Mouse (Mus musculus) c-Kit-positive CD71-negative TER-119-negative erythroid progenitor cells, embryonic 14.5 days (primary cell): ENCODE data around the gene Ccser1.
"Not testable (repeated sequence)": the region's sequence is repeated elsewhere in the genome, so short reads cannot be mapped to it uniquely, and the experiment has no call there.

ENCODE experiments used
- DNase-seq: peaks from one replicate; pipeline ENCODE4 v3.0.0-alpha.2; 2013; ENCODE audit warnings: low read depth

The Ccser1 gene

GRCm38 (mm10) chr6:61729065-61729464 lies 548.9 kb downstream of the Ccser1 start:
- no peak for DNase-seq

GRCm38 (mm10) chr6:61730088-61730880 lies 550.2 kb downstream of the Ccser1 start:
- DNase-seq: no peak

GRCm38 (mm10) chr6:61746346-61746745 lies 566.2 kb downstream of the Ccser1 start:
- DNase-seq: no peak

GRCm38 (mm10) chr6:61762135-61762534 lies 582.0 kb downstream of the Ccser1 start:
- DNase-seq: no peak

GRCm38 (mm10) chr6:61763379-61763778 lies 583.3 kb downstream of the Ccser1 start:
- no peak for DNase-seq

DNA sequence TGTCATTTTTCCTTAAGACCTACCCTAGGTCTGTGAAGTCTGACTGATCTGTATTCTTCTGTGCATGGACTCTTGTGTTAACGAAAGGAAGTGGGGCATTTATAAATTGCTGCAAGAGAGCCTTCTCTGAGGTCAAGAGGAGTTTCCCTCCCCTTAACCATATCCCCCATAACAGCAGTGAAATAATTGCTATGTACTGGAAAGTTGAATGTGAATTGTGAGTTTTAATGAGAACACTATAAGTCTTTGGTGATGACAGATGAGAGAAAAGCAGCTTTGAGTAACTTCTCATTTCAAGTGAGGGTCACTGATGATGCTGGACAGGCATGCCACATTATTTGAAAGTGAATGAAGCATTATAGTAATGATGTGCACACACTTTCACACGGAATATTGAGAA lies 585.7 kb downstream of the Ccser1 start:
- DNase-seq: no peak

DNA sequence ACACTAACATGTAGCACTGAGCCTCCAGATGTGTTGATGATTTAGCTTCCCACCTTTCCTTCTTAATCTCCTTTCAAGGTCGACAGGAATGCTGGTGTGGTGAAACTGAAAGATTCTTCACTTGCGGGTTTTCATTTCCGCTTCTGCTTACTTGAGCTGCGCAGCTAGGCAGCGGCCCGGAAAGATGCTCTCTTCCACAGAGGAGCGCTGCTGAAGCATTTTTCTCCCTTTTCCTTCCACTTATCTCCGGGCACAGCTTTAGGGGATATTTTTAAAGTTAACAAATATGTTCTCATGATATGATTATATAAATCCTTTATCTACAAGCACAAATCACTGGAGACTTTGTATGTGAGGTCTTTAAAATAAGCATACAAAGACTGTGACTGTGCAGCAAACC lies 587.0 kb downstream of the Ccser1 start:
- DNase-seq: no peak

DNA sequence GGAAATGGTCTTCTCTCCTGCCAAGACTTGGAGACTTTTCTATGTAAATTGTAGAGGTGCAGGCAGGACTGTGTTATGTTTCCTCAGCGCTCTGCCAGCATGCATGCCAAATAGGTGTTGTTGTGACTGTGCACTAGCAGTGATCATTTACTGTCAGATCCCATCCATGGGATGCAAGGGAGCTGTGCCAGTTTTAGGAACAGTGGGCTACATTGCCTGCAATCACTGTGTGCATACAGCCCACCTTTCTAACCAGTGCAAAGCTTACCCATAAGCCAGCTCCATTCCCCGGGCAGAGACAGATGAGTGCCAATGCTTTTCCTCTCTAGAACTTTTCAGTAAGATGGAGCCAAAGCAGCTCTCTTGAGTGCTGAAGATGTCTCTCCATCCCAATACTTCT lies 606.6 kb downstream of the Ccser1 start:
- no peak for DNase-seq

DNA sequence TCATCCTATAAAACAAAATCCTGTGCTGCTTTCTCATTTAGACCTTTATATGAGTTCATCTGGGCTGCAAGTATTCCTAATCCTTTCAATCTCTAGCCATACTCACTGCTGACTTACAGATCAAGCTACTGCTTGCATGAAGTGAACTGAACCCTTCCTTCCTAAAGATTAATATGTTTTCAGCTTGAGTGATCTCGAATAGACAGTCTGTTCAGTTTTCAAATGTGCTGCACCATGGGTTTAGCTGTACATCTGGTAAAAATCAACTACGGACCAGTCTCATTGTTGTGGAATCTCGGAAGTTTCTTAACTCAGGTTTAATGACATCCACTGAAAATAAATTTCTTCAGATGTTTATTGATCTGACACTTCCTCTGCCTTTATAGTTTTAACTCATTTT lies 620.8 kb downstream of the Ccser1 start:
- no peak for DNase-seq

DNA sequence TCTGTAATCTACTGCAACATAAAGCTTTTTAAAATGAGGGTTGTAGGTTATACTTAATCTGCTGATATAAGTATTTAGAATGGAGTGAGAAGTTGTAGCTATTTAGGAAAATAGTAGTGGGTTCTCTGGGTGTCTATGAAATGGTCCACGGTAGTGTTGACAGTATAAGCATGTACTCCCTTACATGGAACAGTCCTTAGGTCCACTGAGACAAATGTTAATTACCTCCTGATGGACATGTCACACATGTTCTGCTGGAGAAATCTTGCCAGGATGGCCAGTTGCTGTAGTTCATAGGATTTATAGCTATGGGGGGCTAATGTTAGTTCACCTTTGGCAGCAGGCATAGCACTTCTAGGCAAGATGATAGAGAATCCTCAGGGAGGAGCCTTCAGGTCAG lies 625.4 kb downstream of the Ccser1 start:
- no peak for DNase-seq

DNA sequence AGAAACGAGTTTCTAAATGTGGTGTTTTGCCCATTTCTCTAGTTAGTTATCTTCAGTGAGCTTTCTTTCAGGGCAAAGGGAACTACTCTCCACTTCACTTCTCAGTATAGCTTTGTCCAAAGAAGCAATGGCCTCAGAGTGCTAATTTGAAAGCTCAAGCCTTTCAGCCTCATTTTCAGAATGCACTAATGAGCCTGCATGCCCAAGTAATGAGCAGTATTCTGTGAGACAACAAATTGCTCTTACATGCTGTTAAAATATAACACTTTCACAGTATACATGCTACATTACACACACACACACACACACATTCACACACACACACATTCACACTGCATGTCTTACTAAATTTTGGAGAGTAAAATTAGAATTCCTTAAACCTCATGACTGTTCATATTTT lies 637.6 kb downstream of the Ccser1 start:
- no peak for DNase-seq

GRCm38 (mm10) chr6:61876302-61876701 lies 696.2 kb downstream of the Ccser1 start:
- no peak for DNase-seq

GRCm38 (mm10) chr6:61898238-61898637 lies 718.1 kb downstream of the Ccser1 start:
- DNase-seq: no peak

GRCm38 (mm10) chr6:61902715-61903114 lies 722.6 kb downstream of the Ccser1 start:
- no peak for DNase-seq

DNA sequence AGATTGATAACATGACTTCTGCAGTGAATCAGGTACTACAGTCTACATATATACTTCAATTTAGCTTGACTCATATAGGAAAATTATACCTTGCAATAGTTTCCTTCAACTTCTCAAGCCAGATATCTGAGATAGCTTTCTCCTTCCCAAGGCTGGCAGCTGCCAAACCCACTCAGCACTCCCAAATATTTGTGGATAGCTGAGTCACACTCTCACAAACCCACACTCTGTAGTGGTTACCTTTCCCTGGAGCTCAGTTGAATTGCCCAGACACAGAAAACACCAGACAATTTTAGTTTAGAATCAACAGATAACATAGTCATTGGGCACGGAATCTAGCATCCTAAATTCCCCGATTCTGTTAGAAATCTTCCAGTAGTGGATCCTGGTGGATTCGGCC lies 732.8 kb downstream of the Ccser1 start:
- DNase-seq: no peak

GRCm38 (mm10) chr6:61931622-61932021 lies 751.5 kb downstream of the Ccser1 start:
- no peak for DNase-seq

DNA sequence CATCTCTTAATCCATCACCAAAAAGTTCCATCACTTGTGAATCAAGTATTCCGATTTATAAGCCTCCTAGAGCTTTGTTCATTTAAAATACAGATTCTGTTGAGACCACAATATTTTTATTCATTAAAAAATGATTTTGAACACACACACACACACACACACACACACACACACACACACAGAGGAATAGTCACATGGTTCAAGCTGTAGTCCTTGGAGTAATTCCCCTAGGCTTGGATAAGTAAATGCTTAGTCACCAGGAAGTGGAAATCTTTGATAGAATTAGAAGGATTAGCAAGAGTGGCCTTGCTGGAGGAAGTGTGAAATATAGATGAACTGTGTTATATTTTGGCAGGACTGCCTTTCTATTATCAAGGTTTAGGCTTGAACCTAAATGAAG lies 756.5 kb downstream of the Ccser1 start:
- no peak for DNase-seq

DNA sequence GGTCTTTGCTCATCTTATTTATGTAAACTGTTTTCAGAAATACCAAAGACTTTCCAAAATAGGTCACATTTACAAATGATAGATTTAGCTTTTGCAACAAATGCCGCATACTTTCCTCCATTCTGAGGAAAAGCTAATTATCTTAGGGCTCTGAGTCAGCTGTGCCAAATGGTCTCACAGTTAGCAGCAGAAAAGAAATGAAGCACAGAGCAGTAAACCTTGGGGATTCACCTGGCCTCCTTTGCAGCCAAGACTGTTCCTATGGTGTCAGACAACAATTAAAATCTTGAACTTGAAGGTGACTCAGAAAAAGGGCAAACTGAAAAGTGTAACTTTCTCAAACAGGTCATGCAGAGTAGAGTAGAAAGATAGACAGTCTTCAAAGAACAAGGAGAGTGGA lies 759.1 kb downstream of the Ccser1 start:
- DNase-seq: no peak

DNA sequence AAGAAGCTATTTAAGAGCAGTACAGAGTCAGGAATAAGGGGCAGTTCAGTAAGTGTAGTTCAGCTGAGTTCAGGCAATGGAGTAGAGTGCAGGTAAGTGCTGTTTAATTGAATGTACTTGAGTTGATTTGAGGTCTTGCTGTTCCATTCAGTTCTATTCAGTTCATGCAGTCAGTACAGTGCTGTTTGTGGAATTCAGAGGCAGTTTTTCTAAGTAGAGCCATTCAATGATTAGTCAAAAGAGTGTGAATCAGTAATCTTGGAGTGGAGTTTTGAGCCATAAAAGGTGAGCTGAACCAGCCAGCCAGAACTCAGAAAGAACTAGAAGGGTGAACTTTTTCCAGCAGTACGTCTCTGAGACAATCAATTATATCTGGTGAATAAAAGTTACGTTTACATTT lies 773.6 kb downstream of the Ccser1 start:
- DNase-seq: no peak

DNA sequence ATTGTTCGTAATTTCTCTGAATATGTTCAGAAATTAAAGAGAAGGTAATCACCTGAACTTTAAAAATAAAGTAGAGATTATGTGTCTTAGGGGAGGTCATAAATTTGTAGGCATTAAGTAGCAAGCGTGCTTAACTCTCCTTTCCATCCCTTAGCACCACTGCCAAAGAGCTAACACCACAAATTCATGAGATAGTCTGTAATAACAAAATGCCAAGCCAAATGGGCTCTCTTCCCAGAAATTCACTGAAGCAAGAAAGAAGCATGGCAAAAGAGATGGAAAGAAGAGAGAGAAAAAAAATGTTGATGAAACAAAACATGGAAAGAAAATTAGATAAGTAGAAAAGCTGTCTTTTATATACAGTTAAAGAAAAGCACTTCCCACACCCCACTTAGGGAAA lies 796.8 kb downstream of the Ccser1 start:
- DNase-seq: no peak

DNA sequence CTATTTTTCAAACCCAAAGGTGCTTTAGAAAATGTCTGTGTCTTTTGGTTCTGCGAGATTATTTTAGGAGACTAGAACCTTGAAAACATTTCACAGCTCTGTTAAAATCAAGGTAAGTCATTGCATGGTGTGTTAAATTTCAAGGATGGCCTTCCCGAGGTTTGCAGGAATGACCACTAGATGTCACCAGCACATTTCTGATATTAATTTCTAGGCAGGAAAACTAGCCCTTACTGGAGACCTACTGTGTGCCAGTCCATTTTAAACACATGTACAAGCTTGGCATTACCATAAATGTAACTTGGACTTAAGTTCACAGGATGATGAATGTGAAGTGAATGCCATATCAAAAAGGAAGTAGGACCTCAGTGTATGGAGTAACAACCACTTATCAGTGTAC lies 798.3 kb downstream of the Ccser1 start:
- DNase-seq: no peak

DNA sequence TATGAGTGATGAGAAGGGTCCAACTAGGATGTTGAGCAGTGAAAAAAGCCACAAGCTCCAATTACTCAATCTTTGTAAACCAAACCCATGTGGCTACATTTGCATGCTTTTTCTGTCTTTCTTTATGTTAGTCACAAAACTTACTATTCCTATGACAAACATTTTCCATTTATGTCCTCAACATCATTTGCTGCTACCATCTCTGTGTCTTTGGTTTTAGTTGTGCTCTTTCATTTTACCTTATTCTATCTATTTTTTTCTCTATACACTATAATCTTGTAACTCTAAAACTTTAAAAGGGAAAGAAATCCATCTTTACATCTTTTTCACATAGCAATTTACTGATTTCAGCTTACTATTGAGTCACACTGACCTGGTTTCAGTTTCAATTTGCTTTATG lies 834.2 kb downstream of the Ccser1 start:
- no peak for DNase-seq

DNA sequence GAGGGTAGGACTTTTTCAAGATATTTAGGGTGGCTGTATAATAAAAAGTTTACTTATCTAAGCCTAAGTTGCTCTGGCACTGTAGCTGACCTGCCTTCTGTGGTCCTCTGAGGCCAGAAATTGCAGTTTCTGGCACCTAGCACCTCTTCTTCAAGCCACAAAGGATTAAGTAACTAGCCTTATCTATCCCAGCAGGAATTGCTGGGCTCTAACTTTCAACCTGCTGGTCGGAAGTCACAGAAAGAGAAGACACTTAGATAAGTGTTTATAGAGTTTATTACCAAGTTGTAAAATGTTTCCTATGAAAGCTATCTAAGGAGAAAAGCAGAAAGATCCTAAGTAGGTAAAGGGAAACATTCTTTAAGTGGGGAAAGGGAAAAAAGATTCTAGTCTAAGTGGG lies 864.3 kb downstream of the Ccser1 start:
- no peak for DNase-seq

GRCm38 (mm10) chr6:62045042-62045441 lies 864.9 kb downstream of the Ccser1 start:
- not testable (repeated sequence) for DNase-seq
